Mouse (Mus musculus) left cerebral cortex, postnatal 36 days (tissue): ENCODE measurements around the gene Lpar3. TPM values are rescaled to one million over a fixed set of nuclear protein-coding genes. Genes with fewer than 3 reads are reported as not detected.

Experiments used
- DNase-seq, 2 experiments: peaks; one replicate each; pipeline ENCODE4 v3.0.0; 2021 to 2022; ENCODE audit warnings: low spot score in 2 of 2, mixed read lengths in 1 of 2
- intact Hi-C: fragments of 180-260 bp; cut with DNase I; formaldehyde crosslinking; loops from one replicate; pipeline ENCODE4 v1.15.1; 2025
- total RNA-seq, 2 experiments: library from RNA; stranded (reverse); gene quantifications; 2 replicates each; pipeline ENCODE4 v1.2.3; 2021

The Lpar3 gene
- total RNA-seq, 2 experiments from 2014 or later = 0.32 to 0.68 TPM

GRCm38 (mm10) chr3:146331819-146332218, 111.1 kb downstream of the Lpar3 start:
- intact Hi-C loops = no loop called here
- no peak for DNase-seq

- no peak for DNase-seq
- intact Hi-C loops = no loop called here
Observed at GRCm38 (mm10) chr3:146333270-146333669, 112.5 kb downstream of the Lpar3 start.

GRCm38 (mm10) chr3:146334070-146334469, 113.3 kb downstream of the Lpar3 start:
- intact Hi-C loops = no loop called here
- DNase-seq = no peak

Other genes with a start within 250 kb of the Lpar3 start
- gene Syde2, start 233.1 kb upstream of the Lpar3 start, total RNA-seq = 1 to 10 TPM; 3.1 to 3.5 TPM
- gene Wdr63, start 112.8 kb upstream of the Lpar3 start, total RNA-seq = under 1 TPM in 1 of 2 experiments, not detected in 1; 0.64 TPM
- gene Mcoln3, start 103.5 kb upstream of the Lpar3 start, total RNA-seq = not detected
- gene Mcoln2, start 71.1 kb upstream of the Lpar3 start, total RNA-seq = not detected
- gene Ssx2ip, start 183.7 kb downstream of the Lpar3 start, total RNA-seq = 10 to 100 TPM; 87.7 to 89.5 TPM
- gene Ctbs, start 228.8 kb downstream of the Lpar3 start, total RNA-seq = 1 to 10 TPM; 6.6 to 8.9 TPM